In the genomic region with DNA sequence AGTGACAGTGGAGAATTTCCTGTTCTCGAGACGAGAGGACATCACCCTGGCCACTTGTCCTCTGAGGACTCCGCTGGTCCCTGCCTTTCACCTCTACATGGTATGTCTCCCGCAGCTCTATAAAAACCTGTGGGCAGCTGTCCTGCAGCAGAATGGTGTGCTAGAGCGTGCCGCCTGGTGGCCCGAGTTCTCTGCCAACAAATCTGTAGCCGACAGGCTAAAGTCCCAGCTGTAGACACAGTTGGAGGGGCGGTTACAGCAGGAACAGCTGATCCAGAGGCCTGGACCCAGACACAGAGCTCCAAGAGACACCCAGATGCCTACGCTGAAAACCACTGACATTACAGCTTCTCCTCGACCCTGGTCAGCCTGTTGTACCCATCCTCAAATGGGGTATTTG, we compare ENCODE assay signal across 12 mouse cellular contexts. TPM values are rescaled to one million over a fixed set of nuclear protein-coding genes. Genes with fewer than 3 reads are reported as not detected.
DNase-seq lines count a peak whose midpoint lies in the region.
"Had no signal": no experiment of that assay in that cellular context is flagged by ENCODE, and none has a peak within 500 bp of the region (broad histone marks: within the 10 kb centered on the region; RNA-seq: fewer than 3 reads in every experiment).

No protein-coding gene starts in this region.

- intact Hi-C loops in heart, postnatal 36 days (cut with DNase I): no loop called here

- DNase-seq in heart, adult 11 months: peak; percentile 95
- DNase-seq in heart, postnatal 36 days: no peak
- peak; percentile 51 to 60 for DNase-seq in kidney, postnatal 4 days
- DNase-seq in kidney, adult 8-10 months: no peak
- DNase-seq in layer of hippocampus, adult 11-12 months (ENCODE audit: low spot score): peak; percentile 41
- DNase-seq in layer of hippocampus, adult 9-11 months: peak; percentile 30
- DNase-seq in right cerebral cortex, postnatal 36 days (ENCODE audit: low spot score in 2 of 2): no peak
- DNase-seq: adrenal gland, postnatal 14 days; cerebellum, adult 8-10 months; lung, adult 18-20 months; spleen, adult 18-20 months; thymus, adult 2 months had no signal

RNA-seq across cellular contexts. Expression of gene Acox3, which starts 29.1 kb away (rescaled TPM):
- total RNA-seq in heart, postnatal 36 days (2021): 10 to 100 TPM; 28.0 to 28.6 TPM

RNA-seq across cellular contexts. Expression of gene Trmt44, which starts 37.0 kb away (rescaled TPM):
- 1 to 10 TPM; 1.8 to 2.5 TPM for total RNA-seq in heart, postnatal 36 days (2021)

Comparison
In these comparisons a context has a peak if more than half of its experiments do, and no peak if none do; other contexts are left out.
1. DNase-seq: peak in heart, adult 11 months (single experiment), kidney, postnatal 4 days (2 of 2), layer of hippocampus, adult 11-12 months (single experiment) and layer of hippocampus, adult 9-11 months (single experiment); none in heart, postnatal 36 days (0 of 2), kidney, adult 8-10 months (0 of 2) and right cerebral cortex, postnatal 36 days (0 of 2).